Mouse (Mus musculus) G1E (cell line): Measurements from ENCODE around the gene Il11.

ENCODE experiments used
- CTCF ChIP-seq: IDR thresholded peaks from 2 replicates; pipeline ENCODE4 v1.5.1; 2012; ENCODE audit warnings: low read depth, low read length, inconsistent platforms, mixed read lengths
- POLR2AphosphoS5 ChIP-seq: IDR thresholded peaks from 2 replicates; pipeline ENCODE4 v1.6.1; 2012; ENCODE audit warnings: low read depth, low read length, inconsistent platforms; ENCODE audit not compliant: insufficient replicate concordance
- TAL1 ChIP-seq: conservative IDR thresholded peaks from 2 replicates; pipeline ENCODE4 v1.6.1; 2012; ENCODE audit warnings: low read depth, low read length, inconsistent platforms, mixed read lengths

- no peak for TF ChIP-seq CTCF
- TF ChIP-seq TAL1, result no peak
- TF ChIP-seq POLR2AphosphoS5, result no peak
These were observed 30.6 kb upstream of the Il11 start for GRCm38 (mm10) chr7:4813105-4813791.
